Mouse (Mus musculus): Measurements from ENCODE around the gene Erich4. TPM values are rescaled to one million over a fixed set of nuclear protein-coding genes. Genes with fewer than 3 reads are reported as not detected.

The Erich4 gene
- polyA plus RNA-seq, 1 experiment: not detected

DNA sequence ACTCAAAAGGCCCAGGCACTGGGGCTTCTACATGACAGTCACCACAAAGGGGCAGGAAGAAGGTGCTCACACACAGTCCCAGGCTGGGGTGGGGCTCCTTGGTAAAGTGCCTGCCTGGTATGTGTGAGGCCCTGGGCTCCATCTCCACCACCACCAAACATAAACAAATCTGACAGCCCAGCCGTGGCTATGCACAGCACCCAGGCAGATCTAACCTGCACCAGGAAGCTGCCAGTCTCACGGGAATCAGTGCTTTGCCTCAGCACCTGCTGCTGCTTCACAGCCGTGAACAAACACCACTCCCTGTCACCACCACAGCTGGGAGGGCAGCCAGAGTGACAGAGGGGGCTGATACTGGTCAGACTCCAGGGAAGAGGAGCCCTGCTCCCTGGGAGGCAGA, 20.7 kb upstream of the Erich4 start:
- Histone ChIP-seq H3K27me3 (ENCODE audit: control insufficient read depth, insufficient read depth, low read length) (no peaks in the 10 kb centered on the region), H3K4me1 (replicated peaks; ENCODE audit: control insufficient read depth, insufficient read depth, low read length) (peaks cover 20% of the 10 kb centered on the region), H3K36me3 (ENCODE audit: control insufficient read depth, insufficient read depth, low read length) (no peaks in the 10 kb centered on the region), H3K27ac (ENCODE audit: control insufficient read depth, insufficient read depth, low read length) (no peak overlapping the region), H3K4me3 (ENCODE audit: control insufficient read depth, insufficient read depth, low read length) (no peak overlapping the region)
- TF ChIP-seq CTCF (IDR thresholded peaks at IDR 0.05; ENCODE audit: borderline replicate concordance, control insufficient read depth, extremely low read depth, insufficient read depth, low read length, poor library complexity) (0 out of 2 replicates have a peak, but pooled peaks have one; percentile 22), POLR2A (IDR thresholded peaks at IDR 0.05; ENCODE audit: control insufficient read depth, extremely low read depth, insufficient read depth, low read length, poor library complexity) (no peak)
- DNase-seq: peak; percentile 39
- WGBS: 7% methylated on average over 3 of the region's 3 CpGs

DNA sequence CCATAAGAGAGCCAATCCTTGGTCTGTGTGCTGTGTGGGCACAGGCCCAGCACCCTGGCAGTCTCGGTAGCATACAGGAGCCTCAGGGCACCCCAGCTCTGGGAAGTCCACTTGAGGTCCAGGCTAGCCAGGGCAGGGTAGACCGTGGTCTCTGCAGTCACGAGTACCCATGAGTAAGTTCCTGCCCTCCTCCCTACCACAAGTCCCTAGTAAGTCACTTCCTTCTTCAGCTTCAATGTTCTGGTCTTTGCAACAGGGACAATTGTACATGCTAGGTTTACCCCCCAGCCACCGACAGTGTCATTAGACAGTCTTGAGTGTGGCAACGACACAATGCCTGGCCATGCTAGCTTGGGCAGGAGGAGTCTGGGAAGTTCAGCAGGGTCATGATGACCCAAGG, 17.0 kb upstream of the Erich4 start:
- no peak for DNase-seq
- no peaks in the 10 kb centered on the region for H3K27me3 ChIP-seq (ENCODE audit: control insufficient read depth, insufficient read depth, low read length)
- no peak for TF ChIP-seq POLR2A (IDR thresholded peaks at IDR 0.05; ENCODE audit: control insufficient read depth, extremely low read depth, insufficient read depth, low read length, poor library complexity)
- no peak for TF ChIP-seq CTCF (IDR thresholded peaks at IDR 0.05; ENCODE audit: borderline replicate concordance, control insufficient read depth, extremely low read depth, insufficient read depth, low read length, poor library complexity)
- peaks cover 37% of the 10 kb centered on the region for H3K4me1 ChIP-seq (replicated peaks; ENCODE audit: control insufficient read depth, insufficient read depth, low read length)
- H3K36me3 ChIP-seq (ENCODE audit: control insufficient read depth, insufficient read depth, low read length): no peaks in the 10 kb centered on the region
- WGBS: 32% methylated on average over 5 of the region's 5 CpGs
- no peak overlapping the region for H3K4me3 ChIP-seq (ENCODE audit: control insufficient read depth, insufficient read depth, low read length)
- H3K27ac ChIP-seq (ENCODE audit: control insufficient read depth, insufficient read depth, low read length): no peak overlapping the region

DNA sequence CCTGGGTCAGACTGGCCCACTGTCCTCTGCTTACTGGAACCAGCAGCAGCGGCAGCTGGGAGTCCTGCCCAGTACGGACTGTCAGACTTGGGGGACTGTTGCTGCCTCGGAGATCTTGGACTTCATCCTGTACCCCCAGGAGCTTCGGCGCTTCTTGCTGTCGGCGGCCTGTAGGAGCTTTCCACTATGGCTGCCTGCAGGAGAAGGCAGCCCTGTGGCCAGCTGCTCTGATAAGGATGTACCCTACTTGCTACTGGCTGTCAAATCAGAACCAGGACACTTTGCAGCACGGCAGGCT, 12.6 kb upstream of the Erich4 start:
- Histone ChIP-seq H3K27ac (ENCODE audit: control insufficient read depth, insufficient read depth, low read length) (no peak overlapping the region), H3K27me3 (ENCODE audit: control insufficient read depth, insufficient read depth, low read length) (no peaks in the 10 kb centered on the region), H3K4me3 (ENCODE audit: control insufficient read depth, insufficient read depth, low read length) (peak overlapping the region; percentile 52), H3K36me3 (ENCODE audit: control insufficient read depth, insufficient read depth, low read length) (no peaks in the 10 kb centered on the region), H3K4me1 (replicated peaks; ENCODE audit: control insufficient read depth, insufficient read depth, low read length) (peaks cover 30% of the 10 kb centered on the region)
- whole genome bisulfite sequencing: 87% methylated on average over 8 of the region's 8 CpGs
- TF ChIP-seq CTCF (IDR thresholded peaks at IDR 0.05; ENCODE audit: borderline replicate concordance, control insufficient read depth, extremely low read depth, insufficient read depth, low read length, poor library complexity): no peak
- no peak for TF ChIP-seq POLR2A (IDR thresholded peaks at IDR 0.05; ENCODE audit: control insufficient read depth, extremely low read depth, insufficient read depth, low read length, poor library complexity)
- DNase-seq: no peak

DNA sequence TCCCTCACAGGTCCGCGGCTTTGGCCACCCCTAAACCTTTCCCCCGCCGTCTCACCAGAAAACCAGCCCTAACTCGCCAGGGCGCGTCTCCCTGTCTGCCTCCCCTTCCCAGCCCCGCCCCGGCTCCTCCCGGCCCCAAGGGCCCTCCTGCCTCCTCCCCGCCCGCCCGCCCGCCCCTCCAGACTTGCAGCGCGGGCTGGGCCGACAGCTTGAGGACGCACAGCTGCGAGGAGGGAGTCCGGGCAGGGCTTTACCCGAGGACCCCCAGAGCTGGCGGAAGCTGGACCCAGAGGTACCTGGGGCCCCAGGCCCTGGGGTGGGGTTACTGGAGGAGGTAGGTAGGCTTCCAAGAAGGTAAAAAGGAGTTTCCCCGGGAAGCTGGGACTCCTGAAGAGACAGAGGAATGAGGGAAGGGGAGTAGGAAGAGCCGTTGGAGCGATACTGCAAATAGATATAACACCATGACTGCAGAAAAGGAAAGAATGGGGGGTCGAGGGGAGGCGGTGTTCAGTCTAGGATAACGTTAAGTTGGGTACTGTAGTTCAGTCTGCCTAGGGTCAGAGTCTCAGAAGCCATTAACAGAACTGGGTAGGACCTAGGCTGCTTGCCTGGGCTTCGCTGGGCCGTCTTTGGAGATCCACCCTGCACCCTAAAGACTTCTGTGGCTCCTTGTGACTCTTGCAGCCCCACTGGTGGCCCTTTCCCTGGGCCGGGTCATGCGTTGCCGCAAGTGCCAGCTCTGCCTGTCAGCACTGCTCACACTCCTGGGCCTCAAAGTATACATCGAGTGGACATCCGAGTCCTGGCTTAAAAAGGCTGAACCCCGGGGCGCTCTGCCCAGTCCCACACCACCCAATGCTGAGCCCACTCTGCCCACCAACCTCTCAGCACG, 12.0 kb upstream of the Erich4 start:
- Histone ChIP-seq H3K36me3 (ENCODE audit: control insufficient read depth, insufficient read depth, low read length) (no peaks in the 10 kb centered on the region), H3K4me1 (replicated peaks; ENCODE audit: control insufficient read depth, insufficient read depth, low read length) (peaks cover 30% of the 10 kb centered on the region), H3K4me3 (ENCODE audit: control insufficient read depth, insufficient read depth, low read length) (peak overlapping the region; percentile 52), H3K27me3 (ENCODE audit: control insufficient read depth, insufficient read depth, low read length) (no peaks in the 10 kb centered on the region), H3K27ac (ENCODE audit: control insufficient read depth, insufficient read depth, low read length) (peak overlapping the region; percentile 1; the same call in 1 of the 2 replicates)
- peak; percentile 75 for DNase-seq
- 20% methylated on average over 38 of the region's 38 CpGs for WGBS
- TF ChIP-seq CTCF (IDR thresholded peaks at IDR 0.05; ENCODE audit: borderline replicate concordance, control insufficient read depth, extremely low read depth, insufficient read depth, low read length, poor library complexity) (no peak), POLR2A (IDR thresholded peaks at IDR 0.05; ENCODE audit: control insufficient read depth, extremely low read depth, insufficient read depth, low read length, poor library complexity) (no peak)

DNA sequence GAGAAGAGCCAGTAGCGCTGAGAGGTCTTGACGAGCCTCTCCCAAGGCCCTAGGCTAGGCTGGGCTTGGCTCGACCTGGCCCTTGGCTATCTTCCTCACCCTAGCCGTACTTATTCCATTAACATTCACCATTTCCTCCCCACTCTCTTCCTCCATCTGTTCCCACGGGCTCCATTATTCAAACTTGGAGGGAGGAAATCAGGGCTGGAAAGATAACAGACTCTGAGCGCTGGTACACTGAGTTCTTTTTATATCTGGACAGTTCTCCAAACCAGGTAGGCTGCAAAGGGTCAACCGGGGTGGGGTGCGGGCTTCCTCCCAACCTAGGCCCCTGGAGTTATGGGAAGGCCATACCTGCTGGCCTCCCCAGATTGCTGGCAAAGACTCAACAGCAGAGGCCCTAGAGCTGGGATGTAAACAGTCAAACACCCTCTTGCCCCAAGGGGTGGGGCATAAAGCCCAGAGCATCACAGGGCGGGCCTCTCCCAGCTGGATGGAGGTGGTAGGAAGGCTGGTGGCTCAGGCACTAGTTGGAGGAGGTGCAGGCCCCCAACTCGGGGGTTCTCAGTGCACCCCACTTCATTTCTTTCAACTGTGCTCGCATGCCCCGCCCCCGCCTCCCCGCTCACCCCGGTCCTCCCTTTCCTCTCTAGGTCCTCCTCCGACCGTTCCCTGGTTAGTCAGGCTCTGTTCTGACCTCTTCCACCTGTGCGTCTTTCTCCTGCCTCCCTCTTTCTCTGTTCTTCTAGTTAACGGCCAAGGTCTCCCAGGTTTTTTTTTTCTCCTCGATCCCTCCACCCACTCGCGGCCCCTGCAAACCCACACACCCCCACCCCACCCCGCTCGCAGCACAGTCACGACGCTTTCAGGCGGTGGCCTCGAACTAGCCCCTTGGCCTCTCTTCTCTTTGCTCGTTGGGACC, 11.1 kb upstream of the Erich4 start, which contains the start of gene B3gnt8:
B3gnt8 (plus strand) TSS at position 146 of the 922 bp plus-strand sequence.
- WGBS: 27% methylated on average over 29 of the region's 29 CpGs
- Histone ChIP-seq H3K27ac (ENCODE audit: control insufficient read depth, insufficient read depth, low read length) (peak within 1 kb of the TSS; percentile 1; the same call in 1 of the 2 replicates), H3K27me3 (ENCODE audit: control insufficient read depth, insufficient read depth, low read length) (no peaks in the 10 kb centered on the region), H3K4me1 (replicated peaks; ENCODE audit: control insufficient read depth, insufficient read depth, low read length) (peaks cover 27% of the 10 kb centered on the region), H3K36me3 (ENCODE audit: control insufficient read depth, insufficient read depth, low read length) (no peaks in the 10 kb centered on the region), H3K4me3 (ENCODE audit: control insufficient read depth, insufficient read depth, low read length) (peak within 1 kb of the TSS; percentile 52)
- no peak for TF ChIP-seq POLR2A (IDR thresholded peaks at IDR 0.05; ENCODE audit: control insufficient read depth, extremely low read depth, insufficient read depth, low read length, poor library complexity)
- TF ChIP-seq CTCF (IDR thresholded peaks at IDR 0.05; ENCODE audit: borderline replicate concordance, control insufficient read depth, extremely low read depth, insufficient read depth, low read length, poor library complexity): no peak
- peak; percentile 59 for DNase-seq

DNA sequence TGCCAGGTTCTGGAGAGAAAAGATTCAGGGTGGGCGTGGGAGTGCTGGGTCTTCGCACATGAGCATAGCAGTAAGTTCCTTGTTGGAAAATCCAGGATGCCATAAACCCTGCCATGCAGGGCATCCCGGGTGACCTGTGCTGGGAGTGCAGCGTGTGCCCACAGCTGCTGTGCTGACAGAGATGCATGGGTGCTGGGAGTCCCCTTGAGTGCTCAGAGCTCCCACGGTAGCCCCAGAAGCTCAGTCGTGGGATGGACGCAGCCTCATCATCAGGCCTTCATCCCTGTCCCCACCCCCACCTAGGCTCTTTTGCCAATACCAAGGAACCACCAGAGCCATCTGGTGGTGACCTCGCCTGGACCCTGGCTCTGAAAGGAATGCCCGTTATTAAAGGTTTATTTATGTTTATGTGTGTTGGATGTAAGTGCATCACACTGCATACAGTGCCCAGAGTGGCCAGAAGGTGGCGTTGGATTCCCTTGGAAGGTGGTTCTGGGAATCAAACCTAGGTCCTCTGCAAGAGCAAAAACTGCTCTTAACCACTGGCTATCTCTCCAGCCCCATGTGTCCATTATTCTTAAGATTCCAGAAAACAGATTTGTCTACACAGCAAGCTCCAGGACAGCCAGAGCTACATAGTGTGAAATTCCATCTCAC, 10.0 kb upstream of the Erich4 start:
- Histone ChIP-seq H3K27ac (ENCODE audit: control insufficient read depth, insufficient read depth, low read length) (no peak overlapping the region), H3K36me3 (ENCODE audit: control insufficient read depth, insufficient read depth, low read length) (no peaks in the 10 kb centered on the region), H3K4me1 (replicated peaks; ENCODE audit: control insufficient read depth, insufficient read depth, low read length) (peaks cover 27% of the 10 kb centered on the region), H3K27me3 (ENCODE audit: control insufficient read depth, insufficient read depth, low read length) (no peaks in the 10 kb centered on the region), H3K4me3 (ENCODE audit: control insufficient read depth, insufficient read depth, low read length) (no peak overlapping the region)
- TF ChIP-seq CTCF (IDR thresholded peaks at IDR 0.05; ENCODE audit: borderline replicate concordance, control insufficient read depth, extremely low read depth, insufficient read depth, low read length, poor library complexity) (peak; percentile 20; the same call in 1 of the 2 replicates), POLR2A (IDR thresholded peaks at IDR 0.05; ENCODE audit: control insufficient read depth, extremely low read depth, insufficient read depth, low read length, poor library complexity) (no peak)
- 88% methylated on average over 10 of the region's 10 CpGs for WGBS
- peak; percentile 68 for DNase-seq
